Mouse (Mus musculus) lung, postnatal 0 days (tissue): ENCODE results near the gene Gm10964.

Experiments used
- CTCF ChIP-seq: IDR thresholded peaks from 2 replicates; pipeline ENCODE4 v1.5.1; 2016; ENCODE audit warnings: antibody characterized with exemption, mild to moderate bottlenecking
- EP300 ChIP-seq: IDR thresholded peaks from 2 replicates; pipeline ENCODE4 v1.6.1; 2016; ENCODE audit warnings: antibody characterized with exemption, mild to moderate bottlenecking, control low read depth

DNA sequence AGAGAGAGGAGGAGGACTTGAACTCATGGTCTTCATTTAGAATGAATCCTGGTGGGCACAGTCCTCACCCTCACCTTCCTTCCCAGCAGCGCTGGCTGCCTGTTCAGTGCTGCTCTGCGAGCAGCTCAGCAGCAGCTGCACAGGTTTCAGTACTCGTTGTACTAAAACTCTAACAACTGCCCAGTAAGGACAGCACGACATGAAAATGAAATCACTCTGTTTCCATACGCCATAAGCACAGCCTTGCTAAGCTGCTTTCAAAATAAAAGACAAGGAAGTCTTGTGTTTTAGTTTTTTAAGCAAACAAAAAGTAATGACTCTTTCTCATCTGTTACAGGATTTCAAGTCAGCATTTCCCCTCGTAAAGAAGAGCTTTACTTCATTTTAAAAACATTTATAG is 4.0 kb downstream of the Gm10964 start:
- TF ChIP-seq CTCF (no peak), EP300 (no peak)
